Mouse (Mus musculus): ENCODE measurements around the gene Iffo2. TPM values are rescaled to one million over a fixed set of nuclear protein-coding genes. Genes with fewer than 3 reads are reported as not detected.

Iffo2 gene
- polyA plus RNA-seq, 1 experiment from 2014 or later = 4.8 TPM

- Histone ChIP-seq H3K27ac (ENCODE audit: low read depth, low read length) (no peak overlapping the region), H3K9me3 (ENCODE audit: control insufficient read depth, low read length) (no peaks in the 10 kb centered on the region), H3K9ac (ENCODE audit: low read depth, low read length) (no peak overlapping the region), H3K27me3 (ENCODE audit: control insufficient read depth, insufficient read depth, low read length) (no peaks in the 10 kb centered on the region), H3K4me3 (ENCODE audit: low read depth, low read length) (no peak overlapping the region), H3K4me2 (replicated peaks; ENCODE audit: low read depth, low read length) (no peak overlapping the region; the same call in 1 of the 2 replicates), H3K4me1 (replicated peaks; ENCODE audit: control insufficient read depth, insufficient read depth, low read length) (peaks cover 2% of the 10 kb centered on the region; the same call in 1 of the 2 replicates), H3K36me3 (ENCODE audit: control insufficient read depth, insufficient read depth, low read length) (no peaks in the 10 kb centered on the region; the same call in none of the 2 replicates)
- ATAC-seq (ENCODE audit: low FRiP score) (peak; percentile 52; the same call in 1 of the 2 replicates), DNase-seq (ENCODE audit: low spot score) (peak; percentile 90)
- WGBS = 5% methylated on average over 10 of the region's 10 CpGs
Observed at GRCm38 (mm10) chr4:139611542-139611953, 81.2 kb downstream of the Iffo2 start.

GRCm38 (mm10) chr4:139614524-139615260, 84.3 kb downstream of the Iffo2 start:
- H3K9me3 ChIP-seq (ENCODE audit: control insufficient read depth, low read length) = no peaks in the 10 kb centered on the region
- WGBS = 94% methylated on average over 21 of the region's 21 CpGs

GRCm38 (mm10) chr4:139616276-139617000, 86.1 kb downstream of the Iffo2 start:
- H3K4me1 ChIP-seq (replicated peaks; ENCODE audit: control insufficient read depth, insufficient read depth, low read length) = peaks cover 2% of the 10 kb centered on the region; the same call in 1 of the 2 replicates
- ATAC-seq (ENCODE audit: low FRiP score) = peak; percentile 77
- WGBS = 10% methylated on average over 23 of the region's 24 CpGs

More at GRCm38 (mm10) chr4:139614524-139615260, 84.3 kb downstream of the Iffo2 start:
- no peak for ATAC-seq (ENCODE audit: low FRiP score)
- Histone ChIP-seq H3K4me2 (replicated peaks; ENCODE audit: low read depth, low read length) (no peak overlapping the region), H3K27me3 (ENCODE audit: control insufficient read depth, insufficient read depth, low read length) (no peaks in the 10 kb centered on the region), H3K4me3 (ENCODE audit: low read depth, low read length) (no peak overlapping the region), H3K4me1 (replicated peaks; ENCODE audit: control insufficient read depth, insufficient read depth, low read length) (peaks cover 2% of the 10 kb centered on the region; the same call in 1 of the 2 replicates), H3K9ac (ENCODE audit: low read depth, low read length) (no peak overlapping the region), H3K36me3 (ENCODE audit: control insufficient read depth, insufficient read depth, low read length) (no peaks in the 10 kb centered on the region; the same call in none of the 2 replicates), H3K27ac (ENCODE audit: low read depth, low read length) (no peak overlapping the region)
- no peak for DNase-seq (ENCODE audit: low spot score)

GRCm38 (mm10) chr4:139617001-139617364, 86.6 kb downstream of the Iffo2 start:
- no peak overlapping the region for H3K27ac ChIP-seq (ENCODE audit: low read depth, low read length)
- no peaks in the 10 kb centered on the region; the same call in none of the 2 replicates for H3K36me3 ChIP-seq (ENCODE audit: control insufficient read depth, insufficient read depth, low read length)
- no peak overlapping the region for H3K4me3 ChIP-seq (ENCODE audit: low read depth, low read length)
- DNase-seq (ENCODE audit: low spot score) = no peak
- 0 out of 2 replicates have a peak, but pooled peaks have one; percentile 25 for ATAC-seq (ENCODE audit: low FRiP score)
- no peaks in the 10 kb centered on the region for H3K9me3 ChIP-seq (ENCODE audit: control insufficient read depth, low read length)
- peak overlapping the region; percentile 62 for H3K4me2 ChIP-seq (replicated peaks; ENCODE audit: low read depth, low read length)
- H3K4me1 ChIP-seq (replicated peaks; ENCODE audit: control insufficient read depth, insufficient read depth, low read length) = 0 out of 2 replicates have a peak, but pooled peaks cover 2% of the 10 kb centered on the region
- no peaks in the 10 kb centered on the region for H3K27me3 ChIP-seq (ENCODE audit: control insufficient read depth, insufficient read depth, low read length)
- peak overlapping the region; percentile 59; the same call in 1 of the 2 replicates for H3K9ac ChIP-seq (ENCODE audit: low read depth, low read length)
- 60% methylated on average over 3 of the region's 3 CpGs for WGBS

More at GRCm38 (mm10) chr4:139616276-139617000, 86.1 kb downstream of the Iffo2 start:
- Histone ChIP-seq H3K27ac (ENCODE audit: low read depth, low read length) (no peak overlapping the region), H3K4me2 (replicated peaks; ENCODE audit: low read depth, low read length) (peak overlapping the region; percentile 62), H3K9ac (ENCODE audit: low read depth, low read length) (peak overlapping the region; percentile 59), H3K4me3 (ENCODE audit: low read depth, low read length) (peak overlapping the region; percentile 43), H3K9me3 (ENCODE audit: control insufficient read depth, low read length) (no peaks in the 10 kb centered on the region), H3K27me3 (ENCODE audit: control insufficient read depth, insufficient read depth, low read length) (no peaks in the 10 kb centered on the region), H3K36me3 (ENCODE audit: control insufficient read depth, insufficient read depth, low read length) (no peaks in the 10 kb centered on the region; the same call in none of the 2 replicates)
- peak; percentile 48 for DNase-seq (ENCODE audit: low spot score)

GRCm38 (mm10) chr4:139619765-139620164, 89.4 kb downstream of the Iffo2 start:
- WGBS = 76% methylated on average over 6 of the region's 6 CpGs
- H3K4me1 ChIP-seq (replicated peaks; ENCODE audit: control insufficient read depth, insufficient read depth, low read length) = 0 out of 2 replicates have a peak, but pooled peaks cover 8% of the 10 kb centered on the region
- H3K9ac ChIP-seq (ENCODE audit: low read depth, low read length) = no peak overlapping the region
- no peak overlapping the region for H3K27ac ChIP-seq (ENCODE audit: low read depth, low read length)
- no peak overlapping the region for H3K4me3 ChIP-seq (ENCODE audit: low read depth, low read length)
- no peaks in the 10 kb centered on the region for H3K27me3 ChIP-seq (ENCODE audit: control insufficient read depth, insufficient read depth, low read length)
- DNase-seq (ENCODE audit: low spot score) (no peak), ATAC-seq (ENCODE audit: low FRiP score) (no peak)
- no peaks in the 10 kb centered on the region for H3K36me3 ChIP-seq (ENCODE audit: control insufficient read depth, insufficient read depth, low read length)
- no peak overlapping the region for H3K4me2 ChIP-seq (replicated peaks; ENCODE audit: low read depth, low read length)
- H3K9me3 ChIP-seq (ENCODE audit: control insufficient read depth, low read length) = no peaks in the 10 kb centered on the region

- Histone ChIP-seq H3K27me3 (ENCODE audit: control insufficient read depth, insufficient read depth, low read length) (no peaks in the 10 kb centered on the region), H3K36me3 (ENCODE audit: control insufficient read depth, insufficient read depth, low read length) (no peaks in the 10 kb centered on the region), H3K9me3 (ENCODE audit: control insufficient read depth, low read length) (no peaks in the 10 kb centered on the region), H3K27ac (ENCODE audit: low read depth, low read length) (peak within 1 kb of the TSS; percentile 74), H3K9ac (ENCODE audit: low read depth, low read length) (peak within 1 kb of the TSS; percentile 68), H3K4me3 (ENCODE audit: low read depth, low read length) (peak within 1 kb of the TSS; percentile 69), H3K4me1 (replicated peaks; ENCODE audit: control insufficient read depth, insufficient read depth, low read length) (0 out of 2 replicates have a peak, but pooled peaks cover 7% of the 10 kb centered on the region), H3K4me2 (replicated peaks; ENCODE audit: low read depth, low read length) (peak within 1 kb of the TSS; percentile 86)
- ATAC-seq (ENCODE audit: low FRiP score) (peak; percentile 100), DNase-seq (ENCODE audit: low spot score) (peak; percentile 88)
- WGBS = under 1% methylated on average over 33 of the region's 38 CpGs
Observed at GRCm38 (mm10) chr4:139622373-139623282, 92.3 kb downstream of the Iffo2 start, which contains the start of gene Aldh4a1. Aldh4a1 (plus strand) TSS chr4:139622866.

- peak overlapping the region; percentile 68 for H3K9ac ChIP-seq (ENCODE audit: low read depth, low read length)
- ATAC-seq (ENCODE audit: low FRiP score) (no peak), DNase-seq (ENCODE audit: low spot score) (no peak)
- peak overlapping the region; percentile 69 for H3K4me3 ChIP-seq (ENCODE audit: low read depth, low read length)
- H3K4me2 ChIP-seq (replicated peaks; ENCODE audit: low read depth, low read length) = peak overlapping the region; percentile 86
- 0 out of 2 replicates have a peak, but pooled peaks cover 7% of the 10 kb centered on the region for H3K4me1 ChIP-seq (replicated peaks; ENCODE audit: control insufficient read depth, insufficient read depth, low read length)
- no peaks in the 10 kb centered on the region for H3K27me3 ChIP-seq (ENCODE audit: control insufficient read depth, insufficient read depth, low read length)
- no peaks in the 10 kb centered on the region for H3K36me3 ChIP-seq (ENCODE audit: control insufficient read depth, insufficient read depth, low read length)
- H3K9me3 ChIP-seq (ENCODE audit: control insufficient read depth, low read length) = no peaks in the 10 kb centered on the region
- H3K27ac ChIP-seq (ENCODE audit: low read depth, low read length) = 0 out of 2 replicates have a peak overlapping the region, but pooled peaks have one; percentile 74
- 30% methylated on average over 21 of the region's 21 CpGs for WGBS
Observed at GRCm38 (mm10) chr4:139623434-139624115, 93.2 kb downstream of the Iffo2 start.

Measured in hindbrain, embryonic 11.5 days (tissue).